Mouse (Mus musculus) intestine, postnatal 0 days (tissue): ENCODE data around the gene Gm20917. TPM values are rescaled to one million over a fixed set of nuclear protein-coding genes. Genes with fewer than 3 reads are reported as not detected.
"Not testable (repeated sequence)": the region's sequence is repeated elsewhere in the genome, so short reads cannot be mapped to it uniquely, and the experiment has no call there.

Experiments
- ATAC-seq: fragments of 200-750 bp; cut with Nextera tagmentation; 2 replicates; pipeline ENCODE4 v1.8.0; 2017; ENCODE audit warnings: mild to moderate bottlenecking, moderate TSS enrichment, moderate library complexity
- H3K27ac ChIP-seq: fragments of 300-500 bp; sonication (generic); 2 replicates; pipeline ENCODE4 v1.5.1; 2014; ENCODE audit warnings: mild to moderate bottlenecking, low read depth, low read length, moderate library complexity
- H3K27me3 ChIP-seq: fragments of 300-500 bp; sonication (generic); replicated peaks from 2 replicates; pipeline ENCODE4 v1.6.1; 2014; ENCODE audit warnings: low read length, mixed read lengths; ENCODE audit not compliant: control insufficient read depth, insufficient read depth
- H3K36me3 ChIP-seq: fragments of 300-500 bp; sonication (generic); 2 replicates; pipeline ENCODE4 v1.6.1; 2014; ENCODE audit warnings: mild to moderate bottlenecking, moderate library complexity; ENCODE audit not compliant: control insufficient read depth, insufficient read depth
- H3K4me1 ChIP-seq: fragments of 300-500 bp; sonication (generic); replicated peaks from 2 replicates; pipeline ENCODE4 v1.6.1; 2014; ENCODE audit warnings: antibody characterized with exemption, low read length, mixed read lengths; ENCODE audit not compliant: control insufficient read depth, insufficient read depth
- H3K4me2 ChIP-seq: fragments of 300-500 bp; sonication (generic); replicated peaks from 2 replicates; pipeline ENCODE4 v1.6.1; 2014; ENCODE audit warnings: low read depth, mild to moderate bottlenecking, moderate library complexity
- H3K4me3 ChIP-seq: fragments of 300-500 bp; sonication (generic); 2 replicates; pipeline ENCODE4 v1.5.1; 2014; ENCODE audit warnings: low read depth, low read length
- H3K9ac ChIP-seq: fragments of 300-500 bp; sonication (generic); 2 replicates; pipeline ENCODE4 v1.6.1; 2014; ENCODE audit warnings: mild to moderate bottlenecking, low read depth, low read length
- H3K9me3 ChIP-seq: fragments of 300-500 bp; sonication (generic); 2 replicates; pipeline ENCODE4 v1.6.1; 2016; ENCODE audit warnings: mixed run types; ENCODE audit not compliant: control insufficient read depth
- WGBS: fragments of 180-500 bp; shearing (Covaris S2); extraction: QIAGEN DNeasy Blood & Tissue Kit; methylation state at CpG from one replicate; pipeline ENCODE4 v1.1.7; 2014; 5-methylcytosine and 5-hydroxymethylcytosine counted together
- polyA plus RNA-seq: library from polyadenylated mRNA; unstranded; fragments of >200 nt; fragmentation: Nextera tagmentation; extraction: Ambion mirVana; gene quantifications from 2 replicates; pipeline ENCODE4 v1.2.1, GENCODE M21; 2015

The Gm20917 gene
- polyA plus RNA-seq, result not detected in 2 replicates

- no CpG with 5 or more reads among the region's 4 CpGs for WGBS
- H3K9me3 ChIP-seq, H3K36me3 ChIP-seq, H3K27me3 ChIP-seq, ATAC-seq, H3K27ac ChIP-seq, H3K9ac ChIP-seq, H3K4me1 ChIP-seq, H3K4me2 ChIP-seq, H3K4me3 ChIP-seq: not testable (repeated sequence)
Measured at GRCm38 (mm10) chrY:79151022-79151421, at the start of gene Gm20917. Gene Gm20917, minus strand, starts transcription at chrY:79151122.

Other genes starting within 250 kb of the Gm20917 start
- not detected in 2 replicates for gene Gm20916, start 168.4 kb upstream of the Gm20917 start, polyA plus RNA-seq